In the genomic region with DNA sequence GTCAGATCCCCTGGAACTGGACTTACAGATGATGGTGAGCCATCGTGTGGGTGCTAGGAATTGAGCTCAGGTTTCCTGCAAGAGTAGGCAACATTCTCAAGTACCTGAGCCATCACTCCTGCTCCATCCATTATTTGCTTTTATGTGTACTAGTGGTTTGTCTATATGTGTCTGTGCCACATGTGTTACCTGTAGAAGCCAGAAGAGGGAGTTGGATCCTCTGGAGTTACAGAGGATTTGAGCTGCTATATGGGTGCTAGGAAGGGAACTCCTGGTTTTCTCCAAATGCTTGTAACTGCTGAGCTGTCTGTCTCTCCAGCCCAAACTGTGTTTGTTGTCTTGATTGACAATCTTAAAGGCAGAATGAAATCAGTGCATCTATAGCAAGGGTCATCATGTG, we compare ENCODE assay signal across 11 mouse cellular contexts. TPM values are rescaled to one million over a fixed set of nuclear protein-coding genes. Genes with fewer than 3 reads are reported as not detected.
DNase-seq lines count a peak whose midpoint lies in the region; ATAC-seq and TF ChIP-seq lines count a peak whose summit lies in the region.
"Had no signal": no experiment of that assay in that cellular context is flagged by ENCODE, and none has a peak within 500 bp of the region (broad histone marks: within the 10 kb centered on the region; RNA-seq: fewer than 3 reads in every experiment).

No protein-coding gene starts in this region.

- H3K27me3 ChIP-seq in kidney, adult 2 months (replicated peaks; ENCODE audit: control insufficient read depth, insufficient read depth, low read length): no peaks in the 10 kb centered on the region
- H3K27me3 ChIP-seq in kidney, embryonic 14.5 days (ENCODE audit: control insufficient read depth, insufficient read depth, low read length): no peaks in the 10 kb centered on the region
- no peaks in the 10 kb centered on the region for H3K27me3 ChIP-seq in MEL (ENCODE audit: control insufficient read depth in 1 of 2, insufficient read depth in 2 of 2, low read length in 2 of 2)
- H3K27me3 ChIP-seq in forebrain, embryonic 15.5 days: no peaks in the 10 kb centered on the region
- H3K27me3 ChIP-seq: midbrain, embryonic 12.5 days had no signal

- peaks cover 11% of the 10 kb centered on the region for H3K36me3 ChIP-seq in kidney, adult 2 months (ENCODE audit: control insufficient read depth, insufficient read depth, low read length)
- H3K36me3 ChIP-seq in kidney, embryonic 14.5 days (ENCODE audit: control insufficient read depth, insufficient read depth, low read length): peaks cover 55% of the 10 kb centered on the region
- peaks cover 16 to 38% of the 10 kb centered on the region in 2 experiments for H3K36me3 ChIP-seq in MEL (ENCODE audit: control insufficient read depth in 1 of 2, insufficient read depth in 2 of 2, low read length in 2 of 2)
- H3K36me3 ChIP-seq in forebrain, embryonic 15.5 days: peaks cover 52% of the 10 kb centered on the region

- H3K9ac ChIP-seq in kidney, embryonic 14.5 days (ENCODE audit: low read depth, low read length): no peak overlapping the region
- H3K9ac ChIP-seq in MEL (ENCODE audit: control insufficient read depth, low read depth, low read length, poor library complexity, severe bottlenecking): no peak overlapping the region
- no peak overlapping the region for H3K9ac ChIP-seq in forebrain, embryonic 15.5 days (replicated peaks)
- H3K9ac ChIP-seq: midbrain, embryonic 12.5 days had no signal

- H3K4me3 ChIP-seq in kidney, adult 2 months (ENCODE audit: insufficient read depth, low read depth, low read length): no peak overlapping the region
- H3K4me3 ChIP-seq in kidney, embryonic 14.5 days (ENCODE audit: low read length): no peak overlapping the region
- H3K4me3 ChIP-seq in MEL (ENCODE audit: control insufficient read depth in 1 of 2, insufficient read depth in 1 of 2, low read depth in 2 of 2, low read length in 2 of 2): no peak overlapping the region
- no peak overlapping the region for H3K4me3 ChIP-seq in forebrain, embryonic 15.5 days
- H3K4me3 ChIP-seq: midbrain, embryonic 12.5 days had no signal

- TF ChIP-seq CTCF in kidney, adult 2 months (conservative IDR thresholded peaks at IDR 0.05; ENCODE audit: insufficient read depth, insufficient read length, low read depth, low read length): 0 out of 2 replicates have a peak, but pooled peaks have one; percentile 4
- peak in 2 of 3 experiments; percentile 42 to 43; a peak in 4 of 6 replicates for TF ChIP-seq CTCF in MEL (IDR thresholded peaks at IDR 0.05 in 2 of 3, conservative IDR thresholded peaks at IDR 0.05 in 1 of 3; ENCODE audit: control insufficient read depth in 1 of 3, insufficient read depth in 1 of 3, low read depth in 2 of 3, low read length in 3 of 3, poor library complexity in 1 of 3, severe bottlenecking in 1 of 3)

- no peak overlapping the region for H3K27ac ChIP-seq in kidney, adult 2 months (ENCODE audit: insufficient read depth, low read depth, low read length)
- H3K27ac ChIP-seq in kidney, embryonic 14.5 days (ENCODE audit: low read depth, low read length): no peak overlapping the region
- H3K27ac ChIP-seq in MEL (ENCODE audit: control insufficient read depth, low read depth, low read length): no peak overlapping the region
- H3K27ac ChIP-seq in forebrain, embryonic 15.5 days (replicated peaks): no peak overlapping the region
- H3K27ac ChIP-seq: midbrain, embryonic 12.5 days had no signal

- TF ChIP-seq RAD21 in MEL (IDR thresholded peaks at IDR 0.05; ENCODE audit: low read depth, low read length): peak; percentile 15; the same call in 1 of the 2 replicates

- no peak for DNase-seq in kidney, adult 2 months
- peak; percentile 17 to 26 for DNase-seq in B cell, adult 2 months
- DNase-seq in MEL (ENCODE audit: low read depth, low spot score): peak; percentile 56
- DNase-seq in induced T-regulatory cell, adult 2 months (ENCODE audit: low read depth): peak; percentile 47
- DNase-seq in ovary, adult 18-20 months (ENCODE audit: low spot score): no peak
- DNase-seq: heart, postnatal 36 days; right cerebral cortex, postnatal 14 days had no signal

- no peaks in the 10 kb centered on the region for H3K9me3 ChIP-seq in kidney, embryonic 14.5 days (ENCODE audit: control insufficient read depth, low read length)
- no peaks in the 10 kb centered on the region for H3K9me3 ChIP-seq in MEL (replicated peaks; ENCODE audit: insufficient read depth, low read length)
- H3K9me3 ChIP-seq in forebrain, embryonic 15.5 days: no peaks in the 10 kb centered on the region
- H3K9me3 ChIP-seq: midbrain, embryonic 12.5 days had no signal

- TF ChIP-seq POLR2A in kidney, adult 2 months (IDR thresholded peaks at IDR 0.05; ENCODE audit: low read depth, low read length): no peak
- TF ChIP-seq POLR2A in MEL (IDR thresholded peaks at IDR 0.05; ENCODE audit: control insufficient read depth in 1 of 2, insufficient read depth in 1 of 2, low read depth in 1 of 2, low read length in 2 of 2, poor library complexity in 1 of 2): no peak

- H3K79me2 ChIP-seq in MEL (ENCODE audit: control insufficient read depth, insufficient read depth, low read length, poor library complexity): peaks cover 2% of the 10 kb centered on the region; the same call in 1 of the 2 replicates

- WGBS in kidney, adult 2 months: 78% methylated on average over 1 of the region's 1 CpGs
- 92% methylated on average over 1 of the region's 1 CpGs for WGBS in kidney, embryonic 14.5 days
- 90% methylated on average over 1 of the region's 1 CpGs for WGBS in forebrain, embryonic 15.5 days

- no peaks in the 10 kb centered on the region for H3K4me1 ChIP-seq in kidney, adult 2 months (ENCODE audit: control insufficient read depth, insufficient read depth, low read length)
- no peaks in the 10 kb centered on the region for H3K4me1 ChIP-seq in kidney, embryonic 14.5 days (ENCODE audit: control insufficient read depth, insufficient read depth, low read length)
- H3K4me1 ChIP-seq in MEL (ENCODE audit: control insufficient read depth in 1 of 2, insufficient read depth in 2 of 2, low read length in 2 of 2): peaks cover 0 to 3% of the 10 kb centered on the region in 2 experiments; a peak in 2 of 4 replicates
- H3K4me1 ChIP-seq in forebrain, embryonic 15.5 days: 0 out of 2 replicates have a peak, but pooled peaks cover 5% of the 10 kb centered on the region
- H3K4me1 ChIP-seq: midbrain, embryonic 12.5 days had no signal

- H3K4me2 ChIP-seq in kidney, embryonic 14.5 days (replicated peaks; ENCODE audit: low read depth, low read length): no peak overlapping the region
- no peak overlapping the region for H3K4me2 ChIP-seq in forebrain, embryonic 15.5 days (replicated peaks)
- H3K4me2 ChIP-seq: midbrain, embryonic 12.5 days had no signal

- no peak for ATAC-seq in kidney, embryonic 14.5 days (ENCODE audit: low FRiP score, low TSS enrichment)
- ATAC-seq in forebrain, embryonic 15.5 days (replicated peaks): no peak

- no peak for TF ChIP-seq EP300 in MEL (IDR thresholded peaks at IDR 0.05; ENCODE audit: low read depth in 1 of 2, low read length in 2 of 2)

TF ChIP-seq in MEL, 35 proteins besides CTCF, POLR2A, EP300 and RAD21:
- TF ChIP-seq MXI1 (IDR thresholded peaks at IDR 0.05; ENCODE audit: low read depth, low read length): no peak
- TF ChIP-seq MAX (IDR thresholded peaks at IDR 0.05; ENCODE audit: low read length): no peak
- peak; percentile 40 for TF ChIP-seq SMC3 (IDR thresholded peaks at IDR 0.05; ENCODE audit: low read depth, low read length)
- TF ChIP-seq ZMIZ1 (IDR thresholded peaks at IDR 0.05; ENCODE audit: low read depth, low read length): no peak

RNA-seq across cellular contexts. Expression of a gene that starts 8.3 kb away (rescaled TPM):
- polyA plus RNA-seq in kidney, adult 2 months (2012; rRNA removed): 22.9 and 28.7 TPM in 2 replicates
- 21.7 and 26.3 TPM in 2 replicates for polyA plus RNA-seq in kidney, embryonic 14.5 days (2014; fragmentation: Nextera tagmentation; extraction: Ambion mirVana)
- total RNA-seq in MEL (2012; rRNA removed): 14.9 and 18.1 TPM in 2 replicates
- 10 to 100 TPM; 24.9 to 34.5 TPM for polyA plus RNA-seq in MEL (2012; ENCODE audit: insufficient read depth in 1 of 2, insufficient read length in 2 of 2, low read depth in 1 of 2, low replicate concordance in 2 of 2, missing spikeins in 1 of 2)
- polyA plus RNA-seq in forebrain, embryonic 15.5 days (2015; fragmentation: Nextera tagmentation; extraction: Ambion mirVana): 17.8 and 18.3 TPM in 2 replicates

RNA-seq across cellular contexts. Expression of a gene that starts 8.5 kb away (rescaled TPM):
- 76.1 and 85.6 TPM in 2 replicates for polyA plus RNA-seq in kidney, adult 2 months (2012; rRNA removed)
- polyA plus RNA-seq in kidney, embryonic 14.5 days (2014; fragmentation: Nextera tagmentation; extraction: Ambion mirVana): 66.0 and 96.3 TPM in 2 replicates
- total RNA-seq in MEL (2012; rRNA removed): 63.6 and 68.7 TPM in 2 replicates
- 100 to 1,000 TPM in 1 of 2 experiments, 10 to 100 TPM in 1; 44.8 to 103 TPM for polyA plus RNA-seq in MEL (2012; ENCODE audit: insufficient read depth in 1 of 2, insufficient read length in 2 of 2, low read depth in 1 of 2, low replicate concordance in 2 of 2, missing spikeins in 1 of 2)
- 192 and 196 TPM in 2 replicates for polyA plus RNA-seq in forebrain, embryonic 15.5 days (2015; fragmentation: Nextera tagmentation; extraction: Ambion mirVana)

RNA-seq across cellular contexts. Expression of a gene that starts 44.8 kb away (rescaled TPM):
- polyA plus RNA-seq in kidney, adult 2 months (2012; rRNA removed): 251 and 286 TPM in 2 replicates
- polyA plus RNA-seq in kidney, embryonic 14.5 days (2014; fragmentation: Nextera tagmentation; extraction: Ambion mirVana): 80.9 and 86.2 TPM in 2 replicates
- 1.7 and 1.9 TPM in 2 replicates for total RNA-seq in MEL (2012; rRNA removed)
- 10 to 100 TPM in 1 of 2 experiments, not detected in 1; 17.8 TPM for polyA plus RNA-seq in MEL (2012; ENCODE audit: insufficient read depth in 1 of 2, insufficient read length in 2 of 2, low read depth in 1 of 2, low replicate concordance in 2 of 2, missing spikeins in 1 of 2)
- 91.4 and 99.8 TPM in 2 replicates for polyA plus RNA-seq in forebrain, embryonic 15.5 days (2015; fragmentation: Nextera tagmentation; extraction: Ambion mirVana)

RNA-seq across cellular contexts. Expression of a gene that starts 51.0 kb away (rescaled TPM):
- 156 and 232 TPM in 2 replicates for polyA plus RNA-seq in kidney, adult 2 months (2012; rRNA removed)
- polyA plus RNA-seq in kidney, embryonic 14.5 days (2014; fragmentation: Nextera tagmentation; extraction: Ambion mirVana): 10.2 and 10.4 TPM in 2 replicates
- total RNA-seq in MEL (2012; rRNA removed): not detected in 2 replicates
- polyA plus RNA-seq in MEL (2012; ENCODE audit: insufficient read depth in 1 of 2, insufficient read length in 2 of 2, low read depth in 1 of 2, low replicate concordance in 2 of 2, missing spikeins in 1 of 2): not detected
- polyA plus RNA-seq in forebrain, embryonic 15.5 days (2015; fragmentation: Nextera tagmentation; extraction: Ambion mirVana): 1.0 and 1.1 TPM in 2 replicates
- total RNA-seq: heart, postnatal 36 days; layer of hippocampus, postnatal 10 days had no signal
- polyA plus RNA-seq: midbrain, embryonic 12.5 days had no signal

Comparison
In these comparisons a context has a peak if more than half of its experiments do, and no peak if none do; other contexts are left out.
1. DNase-seq: peak in B cell, adult 2 months (2 of 2), MEL (single experiment) and induced T-regulatory cell, adult 2 months (single experiment); none in kidney, adult 2 months (single experiment) and ovary, adult 18-20 months (single experiment).